Mouse (Mus musculus) myocyte (in vitro differentiated cells): ENCODE measurements at regions not wholly inside any gene's neighbourhood (a gene's known extent, or its start where the extent isn't known, plus 50 kb on each side); places are given as distances from the start of the nearest gene placed in this dataset.
A peak's percentile ranks its signal among the peaks of the same experiment; 100 is the strongest.
"Not testable (repeated sequence)": the region's sequence is repeated elsewhere in the genome, so short reads cannot be mapped to it uniquely, and the experiment has no call there.

Experiments used
- H3K27me3 ChIP-seq: one replicate; pipeline ENCODE4 v1.6.1; 2011; ENCODE audit not compliant: control insufficient read depth, insufficient read depth, insufficient read length
- H3K36me3 ChIP-seq: one replicate; pipeline ENCODE4 v1.6.1; 2011; ENCODE audit not compliant: control insufficient read depth, insufficient read depth
- H3K4me2 ChIP-seq: one replicate; pipeline ENCODE4 v1.6.1; 2011; ENCODE audit warnings: low read depth, control low read depth
- H3K4me3 ChIP-seq: one replicate; pipeline ENCODE4 v1.5.1; 2011; ENCODE audit warnings: mild to moderate bottlenecking, control low read depth, moderate library complexity
- H3K79me2 ChIP-seq: one replicate; pipeline ENCODE4 v1.6.1; 2011; ENCODE audit not compliant: control insufficient read depth, insufficient read depth
- H3ac ChIP-seq: one replicate; pipeline ENCODE4 v1.6.1; 2011; ENCODE audit not compliant: control insufficient read depth, insufficient read length
- CEBPB ChIP-seq: IDR thresholded peaks from 2 replicates; pipeline ENCODE4 v1.6.1; 2011; ENCODE audit warnings: mild to moderate bottlenecking, moderate library complexity; ENCODE audit not compliant: poor library complexity, insufficient read depth, severe bottlenecking
- E2F4 ChIP-seq: IDR thresholded peaks from one replicate; pipeline ENCODE4 v1.6.1; 2011; ENCODE audit warnings: mild to moderate bottlenecking, control low read depth, moderate library complexity; ENCODE audit not compliant: insufficient read depth
- MAX ChIP-seq: IDR thresholded peaks from one replicate; pipeline ENCODE4 v1.6.1; 2011; ENCODE audit warnings: low read depth, mild to moderate bottlenecking, control low read depth
- MYOD1 ChIP-seq, 3 experiments: IDR thresholded peaks; one replicate each; pipeline ENCODE4 v1.6.1; 2011; ENCODE audit warnings: control low read depth in 2 of 3, low read depth in 2 of 3, mild to moderate bottlenecking in 2 of 3, moderate library complexity in 1 of 3; ENCODE audit not compliant: insufficient read length in 2 of 3, control insufficient read depth in 1 of 3
- MYOG ChIP-seq, 3 experiments: IDR thresholded peaks; one replicate each; pipeline ENCODE4 v1.6.1; 2011; ENCODE audit warnings: control low read depth in 2 of 3, low read depth in 2 of 3, mild to moderate bottlenecking in 2 of 3; ENCODE audit not compliant: insufficient read length in 2 of 3, control insufficient read depth in 1 of 3, insufficient read depth in 1 of 3
- POLR2A ChIP-seq: IDR thresholded peaks from one replicate; pipeline ENCODE4 v1.6.1; 2011; ENCODE audit warnings: low read depth, mild to moderate bottlenecking, control low read depth, moderate library complexity; ENCODE audit not compliant: insufficient read length
- POLR2AphosphoS2 ChIP-seq: IDR thresholded peaks from one replicate; pipeline ENCODE4 v1.6.1; 2011; ENCODE audit warnings: low read depth, control low read depth; ENCODE audit not compliant: insufficient read length
- REST ChIP-seq: IDR thresholded peaks from one replicate; pipeline ENCODE4 v1.6.1; 2011; ENCODE audit warnings: mild to moderate bottlenecking, control low read depth, moderate library complexity; ENCODE audit not compliant: insufficient read depth, insufficient read length
- SRF ChIP-seq: IDR thresholded peaks from one replicate; pipeline ENCODE4 v1.6.1; 2011; ENCODE audit warnings: low read depth; ENCODE audit not compliant: control insufficient read depth, insufficient read length
- TCF12 ChIP-seq: IDR thresholded peaks from one replicate; pipeline ENCODE4 v1.6.1; 2011; ENCODE audit warnings: mild to moderate bottlenecking, control low read depth; ENCODE audit not compliant: poor library complexity, insufficient read depth, severe bottlenecking
- TCF3 ChIP-seq: IDR thresholded peaks from one replicate; pipeline ENCODE4 v1.6.1; 2011; ENCODE audit warnings: low read depth, control low read depth; ENCODE audit not compliant: insufficient read length
- USF1 ChIP-seq: IDR thresholded peaks from one replicate; pipeline ENCODE4 v1.6.1; 2011; ENCODE audit warnings: low read depth, mild to moderate bottlenecking, control low read depth, moderate library complexity

- not testable (repeated sequence) for H3K27me3 ChIP-seq, H3K36me3 ChIP-seq, H3K4me2 ChIP-seq, H3K79me2 ChIP-seq, H3ac ChIP-seq, H3K4me3 ChIP-seq
Observed at GRCm38 (mm10) chr14:19080001-19080400, 185.9 kb upstream of the Ube2e2 start.

DNA sequence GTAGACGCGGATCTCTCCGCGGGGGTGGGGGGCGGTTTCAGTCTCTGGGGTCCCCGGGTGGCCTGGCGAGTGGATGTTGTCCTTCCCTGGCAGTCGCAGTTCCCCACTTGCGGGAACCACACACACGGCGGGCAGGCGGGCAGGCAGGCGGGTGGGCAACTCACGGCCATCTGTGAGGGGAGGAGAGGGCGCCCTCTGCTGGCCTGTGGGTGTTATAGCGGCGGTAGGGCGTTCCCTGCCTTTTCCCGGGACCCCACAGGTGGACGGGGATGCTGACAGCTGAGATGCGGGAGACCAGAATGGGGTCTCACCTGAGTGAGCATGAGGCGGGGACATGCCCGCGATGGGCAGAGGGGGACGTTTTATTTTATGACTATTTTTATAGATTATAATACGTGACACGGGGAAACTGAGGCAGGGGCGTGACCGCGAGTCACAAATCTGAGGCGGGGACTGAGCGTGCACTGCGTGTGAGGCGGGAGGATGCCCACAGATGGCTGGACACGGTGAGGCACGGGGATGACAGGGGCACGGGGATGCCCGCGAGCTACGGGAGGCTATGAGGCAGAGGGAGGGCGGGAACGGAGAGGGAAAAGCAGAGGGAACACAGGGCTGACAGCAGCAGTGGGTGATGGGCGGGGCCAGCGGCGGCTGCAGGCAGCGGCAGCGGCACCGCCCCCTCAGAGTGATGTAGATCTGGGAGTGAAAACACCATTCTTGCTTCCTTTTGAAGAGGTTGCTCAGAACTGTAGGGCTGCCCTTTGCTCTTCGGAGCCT lies 148.1 kb upstream of the Ube2e2 start:
- peak overlapping the region; percentile 69 for H3K4me2 ChIP-seq
- no peaks in the 10 kb centered on the region for H3K79me2 ChIP-seq
- no peak overlapping the region for H3ac ChIP-seq
- no peak overlapping the region for H3K4me3 ChIP-seq
- H3K36me3 ChIP-seq = no peaks in the 10 kb centered on the region
- no peaks in the 10 kb centered on the region for H3K27me3 ChIP-seq
- TF ChIP-seq TCF3 (no peak), TCF12 (no peak), MYOD1 (IDR thresholded peaks at IDR 0.05; ENCODE audit: control insufficient read depth in 1 of 3, insufficient read length in 2 of 3, low read depth in 2 of 3) (peak in 1 of 3 experiments; percentile 12), SRF (no peak), MAX (no peak), REST (no peak), E2F4 (no peak), CEBPB (no peak), POLR2AphosphoS2 (no peak), POLR2A (no peak), USF1 (no peak), MYOG (IDR thresholded peaks at IDR 0.05; ENCODE audit: control insufficient read depth in 1 of 3, insufficient read depth in 1 of 3, insufficient read length in 2 of 3, low read depth in 2 of 3) (peak in 1 of 3 experiments; percentile 7)

DNA sequence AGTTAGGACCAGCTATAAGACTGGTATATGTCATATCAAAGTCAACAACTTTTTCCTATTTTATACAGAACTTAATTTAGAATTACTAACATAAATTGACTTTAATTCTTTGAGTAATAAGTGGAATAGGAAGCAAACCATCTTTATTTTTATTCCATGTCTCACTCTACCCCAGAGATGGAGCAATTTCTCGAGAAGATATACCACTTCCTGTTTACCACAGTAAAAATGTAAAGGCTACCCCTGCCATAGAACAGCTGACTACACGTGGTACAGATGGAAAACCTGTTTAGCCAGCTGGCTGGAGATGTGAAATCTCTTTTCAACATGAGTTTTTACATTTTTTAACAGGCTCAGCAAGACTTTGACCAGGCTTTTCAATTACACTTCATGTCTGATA lies 126.0 kb upstream of the Ube2e2 start:
- Histone ChIP-seq H3K27me3 (no peaks in the 10 kb centered on the region), H3K79me2 (no peaks in the 10 kb centered on the region), H3K4me2 (no peak overlapping the region), H3ac (no peak overlapping the region), H3K4me3 (no peak overlapping the region), H3K36me3 (no peaks in the 10 kb centered on the region)
- no peak for TF ChIP-seq MYOG (IDR thresholded peaks at IDR 0.05; ENCODE audit: control insufficient read depth in 1 of 3, insufficient read depth in 1 of 3, insufficient read length in 2 of 3, low read depth in 2 of 3)
- TF ChIP-seq E2F4 = no peak
- no peak for TF ChIP-seq TCF3
- TF ChIP-seq SRF = no peak
- no peak for TF ChIP-seq POLR2A
- no peak for TF ChIP-seq POLR2AphosphoS2
- TF ChIP-seq CEBPB = no peak
- TF ChIP-seq MAX = no peak
- no peak for TF ChIP-seq REST
- no peak for TF ChIP-seq TCF12
- TF ChIP-seq USF1 = no peak
- TF ChIP-seq MYOD1 (IDR thresholded peaks at IDR 0.05; ENCODE audit: control insufficient read depth in 1 of 3, insufficient read length in 2 of 3, low read depth in 2 of 3) = no peak

GRCm38 (mm10) chr14:19015406-19015805 lies 121.3 kb upstream of the Ube2e2 start:
- H3K36me3 ChIP-seq = no peaks in the 10 kb centered on the region
- no peak overlapping the region for H3ac ChIP-seq
- no peak overlapping the region for H3K4me3 ChIP-seq
- H3K79me2 ChIP-seq = no peaks in the 10 kb centered on the region
- H3K27me3 ChIP-seq = no peaks in the 10 kb centered on the region
- H3K4me2 ChIP-seq = no peak overlapping the region
- TF ChIP-seq POLR2A = no peak
- no peak for TF ChIP-seq SRF
- TF ChIP-seq CEBPB = no peak
- no peak for TF ChIP-seq REST
- no peak for TF ChIP-seq TCF12
- peak in 2 of 3 experiments; percentile 27 to 51 for TF ChIP-seq MYOD1 (IDR thresholded peaks at IDR 0.05; ENCODE audit: control insufficient read depth in 1 of 3, insufficient read length in 2 of 3, low read depth in 2 of 3)
- peak in 1 of 3 experiments; percentile 46 for TF ChIP-seq MYOG (IDR thresholded peaks at IDR 0.05; ENCODE audit: control insufficient read depth in 1 of 3, insufficient read depth in 1 of 3, insufficient read length in 2 of 3, low read depth in 2 of 3)
- TF ChIP-seq TCF3 = no peak

- H3ac ChIP-seq, H3K79me2 ChIP-seq, H3K4me3 ChIP-seq, H3K36me3 ChIP-seq, H3K27me3 ChIP-seq, H3K4me2 ChIP-seq: not testable (repeated sequence)
Observed at GRCm38 (mm10) chr14:19013558-19013957, 119.5 kb upstream of the Ube2e2 start.
